Mouse (Mus musculus): ENCODE measurements around the gene Esd. TPM values are rescaled to one million over a fixed set of nuclear protein-coding genes. Genes with fewer than 3 reads are reported as not detected.

Gene Esd
- polyA plus RNA-seq, 1 experiment from 2014 or later: 285 TPM

DNA sequence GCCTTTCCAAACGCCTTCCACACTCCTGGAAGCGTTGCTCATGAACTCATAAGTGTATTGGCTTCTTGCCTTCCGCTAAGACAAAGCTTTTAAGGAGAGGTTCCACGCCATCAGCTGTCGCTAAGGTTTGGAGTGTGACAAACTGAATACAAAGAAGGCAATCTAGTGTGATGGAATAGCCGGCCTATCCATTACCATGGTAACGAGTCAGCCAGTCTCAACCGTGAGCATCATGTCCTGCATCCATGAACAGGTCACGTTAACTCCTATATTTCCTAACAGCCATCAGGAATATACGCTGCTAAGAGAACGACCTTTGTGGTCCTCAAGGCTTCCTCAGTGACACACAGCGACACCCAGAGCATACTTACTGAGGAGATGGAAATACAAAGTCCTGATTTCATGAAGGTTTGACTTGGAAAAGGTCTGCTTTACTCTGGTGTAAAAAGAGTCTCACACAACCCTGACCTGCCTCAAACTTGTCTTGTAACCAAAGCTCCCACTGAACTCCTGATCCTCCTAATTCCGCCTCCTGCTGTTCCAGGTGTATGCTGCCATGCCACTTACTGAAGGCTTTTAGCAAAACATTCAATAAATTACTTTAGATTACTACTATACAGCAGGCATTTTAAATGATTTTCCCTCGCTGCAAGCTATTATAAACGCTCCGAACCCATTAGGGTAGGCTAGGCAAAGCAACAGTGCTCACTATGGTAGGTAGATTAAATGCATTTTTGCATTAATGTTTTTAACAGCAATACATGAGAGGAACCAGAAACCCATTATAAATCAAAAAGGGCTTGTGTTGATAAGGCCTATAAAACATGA, 66.2 kb downstream of the Esd start:
- peak; percentile 87 for ATAC-seq (replicated peaks)
- no peak overlapping the region for H3K4me2 ChIP-seq (replicated peaks)
- H3K36me3 ChIP-seq: peaks cover 16% of the 10 kb centered on the region; the same call in 1 of the 2 replicates
- H3K4me1 ChIP-seq: peaks cover 10% of the 10 kb centered on the region; the same call in 1 of the 2 replicates
- no peak overlapping the region for H3K9ac ChIP-seq (replicated peaks)
- H3K4me3 ChIP-seq: no peak overlapping the region
- no peaks in the 10 kb centered on the region for H3K27me3 ChIP-seq
- no peaks in the 10 kb centered on the region for H3K9me3 ChIP-seq
- H3K27ac ChIP-seq (replicated peaks): peak overlapping the region; percentile 66
- 46% methylated on average over 16 of the region's 16 CpGs for WGBS

Other genes starting within 250 kb of the Esd start
- gene Htr2a, start 91.5 kb upstream of the Esd start, polyA plus RNA-seq (2015; fragmentation: Nextera tagmentation; extraction: Ambion mirVana): 1.6 and 2.0 TPM in 2 replicates
- gene Lrch1, start 215.6 kb downstream of the Esd start, polyA plus RNA-seq (2015; fragmentation: Nextera tagmentation; extraction: Ambion mirVana): 10.9 and 13.6 TPM in 2 replicates